Mouse (Mus musculus) bone marrow macrophage, adult 2 months (primary cell): Measurements from ENCODE around the gene Pla2g4a. TPM values are rescaled to one million over a fixed set of nuclear protein-coding genes. Genes with fewer than 3 reads are reported as not detected.

Source experiments
- H3K27ac ChIP-seq: 2 replicates; pipeline ENCODE4 v1.5.1; 2012; ENCODE audit warnings: low read depth, low read length; ENCODE audit not compliant: insufficient read depth
- H3K4me1 ChIP-seq: 2 replicates; pipeline ENCODE4 v1.6.1; 2012; ENCODE audit warnings: low read length; ENCODE audit not compliant: control insufficient read depth, insufficient read depth
- H3K4me3 ChIP-seq: 2 replicates; pipeline ENCODE4 v1.5.1; 2012; ENCODE audit warnings: mild to moderate bottlenecking, low read length, moderate library complexity; ENCODE audit not compliant: insufficient read depth
- CTCF ChIP-seq: IDR thresholded peaks from 2 replicates; pipeline ENCODE4 v1.5.1; 2012; ENCODE audit warnings: low read depth, mild to moderate bottlenecking, low read length, moderate library complexity
- POLR2A ChIP-seq: IDR thresholded peaks from 2 replicates; pipeline ENCODE4 v1.6.1; 2012; ENCODE audit warnings: mild to moderate bottlenecking, low read depth, low read length, borderline replicate concordance
- polyA plus RNA-seq: library from polyadenylated mRNA; stranded (reverse); fragments of >200 nt; gene quantifications from 2 replicates; pipeline ENCODE4 v1.2.4, GENCODE M21; 2012; ENCODE audit not compliant: missing spikeins, insufficient read depth, insufficient read length

The Pla2g4a gene
- polyA plus RNA-seq, 1 experiment, result 27.1 TPM

- H3K27ac ChIP-seq, result no peak overlapping the region
Observed at GRCm38 (mm10) chr1:149862181-149862580, 98.9 kb downstream of the Pla2g4a start.

GRCm38 (mm10) chr1:149861543-149861942, 99.5 kb downstream of the Pla2g4a start:
- no peak for TF ChIP-seq POLR2A
- no peak for TF ChIP-seq CTCF
- H3K4me1 ChIP-seq, result peaks cover 3% of the 10 kb centered on the region; the same call in 1 of the 2 replicates
- no peak overlapping the region for H3K4me3 ChIP-seq
- H3K27ac ChIP-seq, result no peak overlapping the region

More at GRCm38 (mm10) chr1:149862181-149862580, 98.9 kb downstream of the Pla2g4a start:
- Histone ChIP-seq H3K4me3 (no peak overlapping the region), H3K4me1 (peaks cover 3% of the 10 kb centered on the region; the same call in 1 of the 2 replicates)
- TF ChIP-seq POLR2A, result no peak
- TF ChIP-seq CTCF, result no peak

- Histone ChIP-seq H3K27ac (no peak overlapping the region), H3K4me1 (peaks cover 3% of the 10 kb centered on the region; the same call in 1 of the 2 replicates), H3K4me3 (no peak overlapping the region)
- no peak for TF ChIP-seq POLR2A
- peak; percentile 43 for TF ChIP-seq CTCF
Observed at GRCm38 (mm10) chr1:149858734-149859133, 102.4 kb downstream of the Pla2g4a start.

GRCm38 (mm10) chr1:149856720-149857119, 104.4 kb downstream of the Pla2g4a start:
- peaks cover 3% of the 10 kb centered on the region; the same call in 1 of the 2 replicates for H3K4me1 ChIP-seq
- no peak for TF ChIP-seq POLR2A
- TF ChIP-seq CTCF, result peak; percentile 88
- no peak overlapping the region for H3K27ac ChIP-seq
- H3K4me3 ChIP-seq, result no peak overlapping the region

DNA sequence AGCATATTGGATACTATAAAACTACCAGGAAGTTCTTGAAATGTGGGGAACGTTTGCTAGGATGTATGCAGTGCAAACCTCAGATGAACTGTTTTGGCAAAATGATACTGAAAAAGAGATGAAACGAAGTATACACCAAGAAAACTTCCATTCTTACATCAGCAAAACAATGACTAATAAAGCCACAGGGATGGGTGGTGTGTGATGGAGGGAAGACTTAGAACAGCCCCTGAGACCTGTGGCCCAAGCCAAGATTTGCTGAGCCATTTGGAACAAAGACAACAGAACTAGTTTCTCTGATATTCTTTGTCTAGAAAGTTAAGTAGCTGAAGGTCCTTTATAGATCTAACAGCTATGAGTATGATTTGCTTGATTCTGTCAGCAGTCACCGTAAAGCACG, 105.5 kb downstream of the Pla2g4a start:
- Histone ChIP-seq H3K27ac (no peak overlapping the region), H3K4me3 (no peak overlapping the region), H3K4me1 (peaks cover 3% of the 10 kb centered on the region; the same call in 1 of the 2 replicates)
- TF ChIP-seq CTCF (no peak), POLR2A (no peak)

GRCm38 (mm10) chr1:149854867-149855266, 106.2 kb downstream of the Pla2g4a start:
- no peak overlapping the region for H3K4me3 ChIP-seq
- no peak overlapping the region for H3K27ac ChIP-seq
- no peak for TF ChIP-seq CTCF
- no peak for TF ChIP-seq POLR2A
- H3K4me1 ChIP-seq, result peaks cover 3% of the 10 kb centered on the region; the same call in 1 of the 2 replicates

GRCm38 (mm10) chr1:149846655-149847054, 114.4 kb downstream of the Pla2g4a start:
- TF ChIP-seq POLR2A (no peak), CTCF (no peak)
- H3K4me3 ChIP-seq, result no peak overlapping the region
- no peak overlapping the region for H3K27ac ChIP-seq
- H3K4me1 ChIP-seq, result peaks cover 9% of the 10 kb centered on the region

- no peak overlapping the region for H3K4me3 ChIP-seq
- H3K27ac ChIP-seq, result peak overlapping the region; percentile 19; the same call in 1 of the 2 replicates
- H3K4me1 ChIP-seq, result peaks cover 13% of the 10 kb centered on the region
- TF ChIP-seq CTCF (no peak), POLR2A (no peak)
Observed at GRCm38 (mm10) chr1:149841845-149842244, 119.2 kb downstream of the Pla2g4a start.

DNA sequence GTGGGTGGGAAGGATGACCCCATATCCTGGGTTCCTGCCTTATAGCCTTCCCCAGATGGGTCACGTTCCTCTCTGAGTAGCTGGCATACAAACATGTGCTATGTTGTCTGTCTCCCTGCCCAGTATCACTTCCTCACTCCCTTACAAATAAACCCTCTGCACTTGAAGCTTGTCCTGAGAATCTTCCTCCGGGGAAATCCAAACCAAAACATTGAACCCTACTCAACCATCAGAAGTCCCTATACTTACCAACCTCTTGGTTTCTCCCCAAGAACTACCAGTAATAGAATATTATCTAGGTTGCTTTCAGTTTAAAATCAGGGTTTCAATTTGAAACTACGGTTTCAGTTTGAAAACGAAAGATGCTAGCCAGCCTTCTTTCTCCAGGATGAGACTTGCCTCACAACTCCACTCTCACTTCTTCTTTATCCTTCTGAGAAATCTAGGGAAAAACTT, 120.1 kb downstream of the Pla2g4a start:
- Histone ChIP-seq H3K27ac (peak overlapping the region; percentile 72), H3K4me3 (peak overlapping the region; percentile 43), H3K4me1 (peaks cover 9% of the 10 kb centered on the region)
- no peak for TF ChIP-seq POLR2A

DNA sequence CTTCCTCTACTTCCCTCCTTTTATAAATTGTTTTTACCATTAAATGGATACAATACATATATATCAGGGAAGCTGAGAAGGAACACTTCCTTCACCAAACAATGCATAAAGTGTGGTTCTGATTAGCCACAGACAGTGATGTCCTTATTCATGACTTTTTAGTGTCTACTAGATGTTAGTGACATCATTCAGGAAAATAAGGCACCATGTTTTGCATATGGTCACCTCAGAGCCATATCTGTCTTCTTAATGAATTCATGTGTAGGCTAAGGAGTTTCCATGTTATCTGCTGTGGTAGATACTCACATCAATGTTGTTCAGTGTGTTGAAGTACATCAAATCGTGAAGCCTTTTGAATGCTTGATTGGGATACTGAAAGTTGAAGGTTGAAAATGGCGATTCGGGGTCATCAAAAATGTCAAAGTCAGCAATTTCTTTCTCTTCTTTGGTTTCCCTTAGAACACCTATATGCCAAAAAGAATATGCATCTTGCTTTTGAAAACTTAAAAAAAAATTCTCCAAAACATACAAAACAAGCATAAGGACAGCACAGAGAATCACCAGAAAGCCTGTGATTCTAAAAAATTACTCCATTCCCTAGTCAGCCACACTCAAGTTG, 120.7 kb downstream of the Pla2g4a start:
- Histone ChIP-seq H3K4me3 (peak overlapping the region; percentile 43), H3K27ac (peak overlapping the region; percentile 72), H3K4me1 (peaks cover 9% of the 10 kb centered on the region)
- no peak for TF ChIP-seq CTCF
- no peak for TF ChIP-seq POLR2A

DNA sequence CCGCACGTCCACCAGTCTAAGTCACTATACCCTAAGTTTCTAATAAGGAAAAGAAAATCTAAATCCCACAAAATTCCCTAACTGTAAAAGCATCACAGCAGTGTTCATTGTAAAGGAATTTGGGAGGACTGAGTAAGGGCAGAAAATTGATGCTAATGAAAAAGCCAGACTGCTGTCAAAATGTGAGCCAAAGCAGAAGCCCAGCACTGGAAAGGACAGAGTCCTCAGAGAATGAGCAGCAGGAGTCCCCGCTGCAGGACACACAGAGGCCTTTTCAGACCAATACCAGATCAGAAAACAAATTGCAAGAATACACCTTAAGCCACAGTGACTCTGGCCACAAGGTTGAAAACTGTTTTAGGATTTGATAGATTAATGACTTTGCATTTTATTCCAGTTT, 124.6 kb downstream of the Pla2g4a start:
- Histone ChIP-seq H3K4me3 (no peak overlapping the region), H3K4me1 (peaks cover 5% of the 10 kb centered on the region), H3K27ac (no peak overlapping the region)
- TF ChIP-seq POLR2A (no peak), CTCF (no peak)
